24 mouse cellular contexts compared by ENCODE assay signal in genomic region chr10:26810810-26811209, GRCm38 (mm10). TPM values are rescaled to one million over a fixed set of nuclear protein-coding genes. Genes with fewer than 3 reads are reported as not detected.
A peak's percentile ranks its signal among the peaks of the same experiment; 100 is the strongest.
DNase-seq lines count a peak whose midpoint lies in the region; ATAC-seq and TF ChIP-seq lines count a peak whose summit lies in the region.
"Had no signal": no experiment of that assay in that cellular context is flagged by ENCODE, and none has a peak within 500 bp of the region (broad histone marks: within the 10 kb centered on the region; RNA-seq: fewer than 3 reads in every experiment).

No protein-coding gene starts in this region.

- no peak overlapping the region for H3K9ac ChIP-seq in heart, embryonic 13.5 days
- no peak overlapping the region for H3K9ac ChIP-seq in heart, embryonic 11.5 days (ENCODE audit: low read depth, low read length)
- H3K9ac ChIP-seq in kidney, postnatal 0 days (ENCODE audit: low read depth, low read length): no peak overlapping the region
- H3K9ac ChIP-seq in intestine, postnatal 0 days (ENCODE audit: low read depth, low read length): no peak overlapping the region
- no peak overlapping the region for H3K9ac ChIP-seq in forebrain, embryonic 13.5 days
- H3K9ac ChIP-seq: forebrain, postnatal 0 days; heart, embryonic 12.5 days; hindbrain, embryonic 15.5 days had no signal

- no peak for TF ChIP-seq CTCF in kidney, postnatal 0 days (IDR thresholded peaks at IDR 0.05; ENCODE audit: low read depth)
- TF ChIP-seq CTCF in intestine, postnatal 0 days (IDR thresholded peaks at IDR 0.05; ENCODE audit: low read depth): no peak

- DNase-seq in kidney, postnatal 0 days (ENCODE audit: low spot score): no peak
- DNase-seq in kidney, postnatal 4 days: no peak
- DNase-seq in gastrocnemius, postnatal 10 days: no peak
- DNase-seq: adrenal gland, adult 8-10 months; adrenal gland, postnatal 25 days; cerebellum, adult 18-20 months; cerebellum, adult 9-10 months; cerebellum, postnatal 14 days; forebrain, postnatal 0 days; gastrocnemius, adult 2 months; gastrocnemius, postnatal 25 days; heart, adult 18-20 months; heart, postnatal 14 days; heart, postnatal 4 days had no signal

- no peak for ATAC-seq in heart, embryonic 13.5 days (ENCODE audit: extremely low read depth, insufficient number of reproducible peaks, low FRiP score, low TSS enrichment)
- no peak for ATAC-seq in heart, embryonic 11.5 days (replicated peaks; ENCODE audit: insufficient number of reproducible peaks, low FRiP score, low TSS enrichment)
- ATAC-seq in kidney, postnatal 0 days (replicated peaks; ENCODE audit: low FRiP score, low read depth): 0 out of 2 replicates have a peak, but pooled peaks have one; percentile 33
- peak; percentile 38; the same call in 1 of the 2 replicates for ATAC-seq in intestine, postnatal 0 days
- no peak for ATAC-seq in forebrain, embryonic 13.5 days
- ATAC-seq: activated CD4-positive, CD25-positive, alpha-beta regulatory T cell, adult 4 months; forebrain, embryonic 14.5 days; forebrain, postnatal 0 days had no signal

- H3K27ac ChIP-seq in heart, embryonic 13.5 days (replicated peaks): peak overlapping the region; percentile 40; the same call in 1 of the 2 replicates
- H3K27ac ChIP-seq in heart, embryonic 11.5 days (ENCODE audit: low read depth, low read length): no peak overlapping the region
- 0 out of 2 replicates have a peak overlapping the region, but pooled peaks have one; percentile 5 for H3K27ac ChIP-seq in kidney, postnatal 0 days
- peak overlapping the region; percentile 39 for H3K27ac ChIP-seq in brown adipose tissue, adult 24 weeks (replicated peaks; ENCODE audit: low read depth, low read length)
- H3K27ac ChIP-seq in intestine, postnatal 0 days (ENCODE audit: low read depth, low read length): no peak overlapping the region
- H3K27ac ChIP-seq in forebrain, embryonic 13.5 days: no peak overlapping the region
- H3K27ac ChIP-seq: forebrain, embryonic 10.5 days; hindbrain, embryonic 15.5 days had no signal

- peaks cover 23% of the 10 kb centered on the region for H3K4me1 ChIP-seq in heart, embryonic 13.5 days
- no peaks in the 10 kb centered on the region for H3K4me1 ChIP-seq in heart, embryonic 11.5 days (ENCODE audit: control insufficient read depth, insufficient read depth, low read length)
- H3K4me1 ChIP-seq in kidney, postnatal 0 days (replicated peaks; ENCODE audit: insufficient read depth, low read length): no peaks in the 10 kb centered on the region
- peaks cover 12% of the 10 kb centered on the region for H3K4me1 ChIP-seq in brown adipose tissue, adult 24 weeks (ENCODE audit: control insufficient read depth, insufficient read depth, insufficient read length, low read length)
- H3K4me1 ChIP-seq in intestine, postnatal 0 days (replicated peaks; ENCODE audit: control insufficient read depth, insufficient read depth, low read length): no peaks in the 10 kb centered on the region
- peaks cover 4% of the 10 kb centered on the region; the same call in 1 of the 2 replicates for H3K4me1 ChIP-seq in forebrain, embryonic 13.5 days
- H3K4me1 ChIP-seq: forebrain, embryonic 10.5 days; hindbrain, embryonic 15.5 days had no signal

- no peaks in the 10 kb centered on the region for H3K27me3 ChIP-seq in heart, embryonic 13.5 days (replicated peaks)
- no peaks in the 10 kb centered on the region for H3K27me3 ChIP-seq in heart, embryonic 11.5 days (ENCODE audit: control insufficient read depth, insufficient read depth, low read length)
- no peaks in the 10 kb centered on the region for H3K27me3 ChIP-seq in kidney, postnatal 0 days (ENCODE audit: insufficient read depth, low read length)
- no peaks in the 10 kb centered on the region for H3K27me3 ChIP-seq in intestine, postnatal 0 days (replicated peaks; ENCODE audit: control insufficient read depth, insufficient read depth, low read length)
- H3K27me3 ChIP-seq in forebrain, embryonic 13.5 days: no peaks in the 10 kb centered on the region
- H3K27me3 ChIP-seq: heart, embryonic 12.5 days; hindbrain, embryonic 15.5 days had no signal

- no peaks in the 10 kb centered on the region for H3K9me3 ChIP-seq in heart, embryonic 13.5 days
- no peaks in the 10 kb centered on the region for H3K9me3 ChIP-seq in heart, embryonic 11.5 days (replicated peaks; ENCODE audit: control insufficient read depth, low read length)
- H3K9me3 ChIP-seq in kidney, postnatal 0 days (replicated peaks; ENCODE audit: low read length): no peaks in the 10 kb centered on the region
- H3K9me3 ChIP-seq in intestine, postnatal 0 days (ENCODE audit: control insufficient read depth): no peaks in the 10 kb centered on the region
- H3K9me3 ChIP-seq in forebrain, embryonic 13.5 days (replicated peaks): no peaks in the 10 kb centered on the region
- H3K9me3 ChIP-seq: forebrain, embryonic 10.5 days; heart, embryonic 12.5 days; hindbrain, embryonic 15.5 days had no signal

- WGBS in heart, embryonic 13.5 days: 43% methylated on average over 5 of the region's 5 CpGs
- WGBS in heart, embryonic 11.5 days (ENCODE audit: insufficient replicate concordance): 62% methylated on average over 5 of the region's 5 CpGs
- WGBS in kidney, postnatal 0 days: 59% methylated on average over 5 of the region's 5 CpGs
- 42% methylated on average over 5 of the region's 5 CpGs for WGBS in intestine, postnatal 0 days
- WGBS in forebrain, embryonic 13.5 days: 84% methylated on average over 5 of the region's 5 CpGs

- no peaks in the 10 kb centered on the region for H3K36me3 ChIP-seq in heart, embryonic 13.5 days
- H3K36me3 ChIP-seq in heart, embryonic 11.5 days (ENCODE audit: control insufficient read depth, insufficient read depth, low read length): no peaks in the 10 kb centered on the region
- H3K36me3 ChIP-seq in kidney, postnatal 0 days (ENCODE audit: insufficient read depth, low read length): no peaks in the 10 kb centered on the region
- no peaks in the 10 kb centered on the region for H3K36me3 ChIP-seq in intestine, postnatal 0 days (ENCODE audit: control insufficient read depth, insufficient read depth)
- no peaks in the 10 kb centered on the region for H3K36me3 ChIP-seq in forebrain, embryonic 13.5 days (ENCODE audit: poor library complexity, severe bottlenecking)
- H3K36me3 ChIP-seq: forebrain, embryonic 10.5 days; heart, embryonic 12.5 days; hindbrain, embryonic 15.5 days had no signal

- no peak overlapping the region for H3K4me2 ChIP-seq in heart, embryonic 13.5 days
- no peak overlapping the region for H3K4me2 ChIP-seq in heart, embryonic 11.5 days
- no peak overlapping the region for H3K4me2 ChIP-seq in kidney, postnatal 0 days (ENCODE audit: low read length)
- H3K4me2 ChIP-seq in intestine, postnatal 0 days (replicated peaks; ENCODE audit: low read depth): no peak overlapping the region
- H3K4me2 ChIP-seq in forebrain, embryonic 13.5 days: no peak overlapping the region
- H3K4me2 ChIP-seq: heart, embryonic 12.5 days; hindbrain, embryonic 15.5 days had no signal

- no peak overlapping the region for H3K4me3 ChIP-seq in heart, embryonic 13.5 days
- no peak overlapping the region for H3K4me3 ChIP-seq in heart, embryonic 11.5 days (ENCODE audit: low read depth, low read length)
- no peak overlapping the region for H3K4me3 ChIP-seq in kidney, postnatal 0 days (replicated peaks; ENCODE audit: low read depth, low read length)
- H3K4me3 ChIP-seq in brown adipose tissue, adult 24 weeks (ENCODE audit: insufficient read depth, low read depth, low read length): no peak overlapping the region
- no peak overlapping the region for H3K4me3 ChIP-seq in intestine, postnatal 0 days (ENCODE audit: low read depth, low read length)
- H3K4me3 ChIP-seq in forebrain, embryonic 13.5 days: no peak overlapping the region
- H3K4me3 ChIP-seq: forebrain, embryonic 10.5 days; gastrocnemius, adult 2 months; heart, embryonic 12.5 days; hindbrain, embryonic 15.5 days had no signal

RNA-seq across cellular contexts. Expression of gene Arhgap18, which starts 57.6 kb away (rescaled TPM):
- 34.6 and 37.3 TPM in 2 replicates for polyA plus RNA-seq in heart, embryonic 13.5 days (2015; fragmentation: Nextera tagmentation; extraction: Ambion mirVana)
- polyA plus RNA-seq in heart, embryonic 11.5 days (2014; fragmentation: Nextera tagmentation; extraction: Ambion mirVana): 25.8 and 31.0 TPM in 2 replicates
- 42.1 and 45.4 TPM in 2 replicates for polyA plus RNA-seq in kidney, postnatal 0 days (2015; fragmentation: Nextera tagmentation; extraction: Ambion mirVana)
- polyA plus RNA-seq in brown adipose tissue, adult 24 weeks (2012; ENCODE audit: insufficient read depth, insufficient read length, missing spikeins): 9.8 and 22.1 TPM in 2 replicates
- polyA plus RNA-seq in intestine, postnatal 0 days (2015; fragmentation: Nextera tagmentation; extraction: Ambion mirVana): 30.5 TPM in 2 replicates
- 20.3 and 22.5 TPM in 2 replicates for polyA plus RNA-seq in forebrain, embryonic 13.5 days (2015; fragmentation: Nextera tagmentation; extraction: Ambion mirVana)
- total RNA-seq in gastrocnemius, postnatal 10 days (2021): 10 to 100 TPM; 21.2 to 32.0 TPM

Comparison
In these comparisons a context has a peak if more than half of its experiments do, and no peak if none do; other contexts are left out.
1. H3K27ac ChIP-seq: peak in heart, embryonic 13.5 days (single experiment), kidney, postnatal 0 days (single experiment) and brown adipose tissue, adult 24 weeks (single experiment); none in heart, embryonic 11.5 days (single experiment), intestine, postnatal 0 days (single experiment) and forebrain, embryonic 13.5 days (single experiment).
2. ATAC-seq: peak in kidney, postnatal 0 days (single experiment) and intestine, postnatal 0 days (single experiment); none in heart, embryonic 13.5 days (single experiment), heart, embryonic 11.5 days (single experiment) and forebrain, embryonic 13.5 days (single experiment).